Mouse (Mus musculus) liver, embryonic 14.5 days (tissue): ENCODE measurements around the gene Ltc4s. TPM values are rescaled to one million over a fixed set of nuclear protein-coding genes. Genes with fewer than 3 reads are reported as not detected.

ENCODE experiments used
- ATAC-seq: fragments of 200-750 bp; cut with Nextera tagmentation; 2 replicates; pipeline ENCODE4 v1.8.0; 2017; ENCODE audit warnings: moderate number of reproducible peaks, mild to moderate bottlenecking, moderate library complexity; ENCODE audit not compliant: insufficient read depth
- DNase-seq, 3 experiments: peaks; one replicate each; pipeline ENCODE4 v3.0.0-alpha.2; 2012 to 2013; ENCODE audit warnings: low read depth in 3 of 3, low spot score in 3 of 3
- H3K27ac ChIP-seq: fragments of 300-500 bp; sonication (generic); 2 replicates; pipeline ENCODE4 v1.5.1; 2014; ENCODE audit warnings: moderate library complexity, mild to moderate bottlenecking, control low read depth, inconsistent platforms
- H3K27me3 ChIP-seq: fragments of 300-500 bp; sonication (generic); 2 replicates; pipeline ENCODE4 v1.6.1; 2014; ENCODE audit warnings: mild to moderate bottlenecking, low read length, moderate library complexity; ENCODE audit not compliant: control insufficient read depth, insufficient read depth
- H3K36me3 ChIP-seq: fragments of 300-500 bp; sonication (generic); replicated peaks from 2 replicates; pipeline ENCODE4 v1.6.1; 2014; ENCODE audit warnings: low read depth; ENCODE audit not compliant: control insufficient read depth, insufficient read depth
- H3K4me1 ChIP-seq, 2 experiments: fragments of 200-500 bp in 1 of 2; fragments of 300-500 bp in 1 of 2; sonication (generic) in 1 of 2; replicated peaks; 2 replicates each; pipeline ENCODE4 v1.6.1; 2012 to 2014; ENCODE audit warnings: antibody characterized with exemption in 1 of 2, inconsistent platforms in 1 of 2, low read length in 1 of 2; ENCODE audit not compliant: control insufficient read depth in 2 of 2, insufficient read depth in 2 of 2
- H3K4me2 ChIP-seq: fragments of 300-500 bp; sonication (generic); 2 replicates; pipeline ENCODE4 v1.6.1; 2014; ENCODE audit warnings: low read depth, mild to moderate bottlenecking, control low read depth, moderate library complexity
- H3K4me3 ChIP-seq, 2 experiments: fragments of 200-500 bp in 1 of 2; fragments of 300-500 bp in 1 of 2; sonication (generic) in 1 of 2; 2 replicates each; pipeline ENCODE4 v1.5.1; 2012 to 2014; ENCODE audit warnings: low read depth in 2 of 2, low read length in 2 of 2, mild to moderate bottlenecking in 2 of 2, control low read depth in 1 of 2, inconsistent platforms in 1 of 2, moderate library complexity in 1 of 2; ENCODE audit not compliant: insufficient read depth in 1 of 2
- H3K9ac ChIP-seq: fragments of 300-500 bp; sonication (generic); replicated peaks from 2 replicates; pipeline ENCODE4 v1.6.1; 2014; ENCODE audit warnings: mild to moderate bottlenecking, control low read depth, moderate library complexity
- H3K9me3 ChIP-seq: fragments of 300-500 bp; sonication (generic); 2 replicates; pipeline ENCODE4 v1.6.1; 2016; ENCODE audit warnings: low read length, mixed read lengths; ENCODE audit not compliant: control insufficient read depth
- CTCF ChIP-seq: IDR thresholded peaks from 2 replicates; pipeline ENCODE4 v1.5.1; 2016; ENCODE audit warnings: antibody characterized with exemption, low read depth, control low read depth
- EP300 ChIP-seq: IDR thresholded peaks from 2 replicates; pipeline ENCODE4 v1.6.1; 2016; ENCODE audit warnings: antibody characterized with exemption, low read depth
- WGBS: fragments of 180-500 bp; shearing (Covaris S2); extraction: QIAGEN DNeasy Blood & Tissue Kit; methylation state at CpG from one replicate; pipeline ENCODE4 v1.1.7; 2014; ENCODE audit not compliant: insufficient replicate concordance; 5-methylcytosine and 5-hydroxymethylcytosine counted together
- polyA plus RNA-seq, 2 experiments: library from polyadenylated mRNA; depleted of rRNA in 1 of 2; stranded (reverse) in 1 of 2; unstranded in 1 of 2; fragments of >200 nt; fragmentation: Nextera tagmentation in 1 of 2; extraction: Ambion mirVana in 1 of 2; gene quantifications; 2 replicates each; pipeline versions ENCODE4 v1.2.1 to v1.2.3; 2012 to 2014

Ltc4s gene
- polyA plus RNA-seq, 2 experiments = 0.54 to 0.83 TPM

GRCm38 (mm10) chr11:50226406-50226805 lies 12.0 kb downstream of the Ltc4s start:
- H3K27ac ChIP-seq = peak overlapping the region; percentile 98
- peak overlapping the region; percentile 83 to 89 for H3K4me3 ChIP-seq
- no peaks in the 10 kb centered on the region for H3K9me3 ChIP-seq
- DNase-seq = no peak
- TF ChIP-seq EP300 = no peak
- TF ChIP-seq CTCF = no peak
- peaks cover 4% of the 10 kb centered on the region for H3K36me3 ChIP-seq
- peak overlapping the region; percentile 92 for H3K4me2 ChIP-seq
- no peaks in the 10 kb centered on the region for H3K27me3 ChIP-seq
- peaks cover 19 to 20% of the 10 kb centered on the region in 2 experiments for H3K4me1 ChIP-seq
- peak overlapping the region; percentile 98 for H3K9ac ChIP-seq
- WGBS = 13% methylated on average over 2 of the region's 2 CpGs
- ATAC-seq = no peak

- DNase-seq (no peak), ATAC-seq (peak; percentile 14)
- no peaks in the 10 kb centered on the region for H3K27me3 ChIP-seq
- H3K4me3 ChIP-seq = peak overlapping the region; percentile 83 to 89
- H3K9me3 ChIP-seq = no peaks in the 10 kb centered on the region
- peak overlapping the region; percentile 92 for H3K4me2 ChIP-seq
- H3K4me1 ChIP-seq = peaks cover 19 to 20% of the 10 kb centered on the region in 2 experiments
- 1% methylated on average over 34 of the region's 34 CpGs for WGBS
- peak overlapping the region; percentile 98 for H3K27ac ChIP-seq
- peak overlapping the region; percentile 98 for H3K9ac ChIP-seq
- no peak for TF ChIP-seq EP300
- TF ChIP-seq CTCF = peak; percentile 1; the same call in 1 of the 2 replicates
- H3K36me3 ChIP-seq = peaks cover under 1% of the 10 kb centered on the region
Observed at GRCm38 (mm10) chr11:50225611-50226378, 12.6 kb downstream of the Ltc4s start.

- Histone ChIP-seq H3K9ac (peak overlapping the region; percentile 98), H3K4me3 (peak overlapping the region; percentile 83 to 89), H3K27ac (peak overlapping the region; percentile 98), H3K4me2 (peak overlapping the region; percentile 92), H3K9me3 (no peaks in the 10 kb centered on the region), H3K27me3 (no peaks in the 10 kb centered on the region), H3K36me3 (no peaks in the 10 kb centered on the region; the same call in 1 of the 2 replicates), H3K4me1 (peaks cover 19 to 20% of the 10 kb centered on the region in 2 experiments)
- peak; percentile 94 for ATAC-seq
- DNase-seq = peak; percentile 89 to 91 (median 91)
- under 1% methylated on average over 70 of the region's 70 CpGs for WGBS
- TF ChIP-seq EP300 (peak; percentile 85), CTCF (peak; percentile 50)
Observed at GRCm38 (mm10) chr11:50224671-50225530, 13.5 kb downstream of the Ltc4s start.

- TF ChIP-seq EP300 (no peak), CTCF (no peak)
- Histone ChIP-seq H3K9me3 (no peaks in the 10 kb centered on the region), H3K4me1 (peaks cover 19 to 24% of the 10 kb centered on the region in 2 experiments), H3K27me3 (no peaks in the 10 kb centered on the region), H3K36me3 (no peaks in the 10 kb centered on the region; the same call in 1 of the 2 replicates), H3K4me2 (peak overlapping the region; percentile 92), H3K9ac (peak overlapping the region; percentile 98), H3K4me3 (peak overlapping the region; percentile 83 to 89), H3K27ac (peak overlapping the region; percentile 98)
- ATAC-seq (no peak), DNase-seq (no peak)
- WGBS = 4% methylated on average over 17 of the region's 17 CpGs
Observed at GRCm38 (mm10) chr11:50223783-50224662, 14.4 kb downstream of the Ltc4s start.
